Mouse (Mus musculus) megakaryocyte, embryonic 14.5 days (primary cell): ENCODE data around the gene Saysd1. TPM values are rescaled to one million over a fixed set of nuclear protein-coding genes. Genes with fewer than 3 reads are reported as not detected.

ENCODE experiments used
- H3K27me3 ChIP-seq: replicated peaks from 2 replicates; pipeline ENCODE3; 2012; ENCODE audit warnings: inconsistent platforms
- H3K36me3 ChIP-seq: replicated peaks from 2 replicates; pipeline ENCODE3; 2012; ENCODE audit warnings: low read length, inconsistent platforms, mixed read lengths
- H3K4me1 ChIP-seq: 2 replicates; pipeline ENCODE4 v1.6.1; 2012; ENCODE audit warnings: inconsistent platforms
- H3K4me3 ChIP-seq: replicated peaks from 2 replicates; pipeline ENCODE3; 2012; ENCODE audit warnings: moderate library complexity, mild to moderate bottlenecking, inconsistent platforms
- H3K9me3 ChIP-seq: 2 replicates; pipeline ENCODE4 v1.6.1; 2012; ENCODE audit warnings: inconsistent platforms
- FLI1 ChIP-seq: IDR thresholded peaks from 2 replicates; pipeline ENCODE4 v1.6.1; 2012; ENCODE audit warnings: low read length, inconsistent platforms, mixed read lengths
- GATA1 ChIP-seq: IDR thresholded peaks from 3 replicates; pipeline ENCODE4 v1.6.1; 2012; ENCODE audit warnings: mixed read lengths, low read length, inconsistent platforms, borderline replicate concordance
- polyA plus RNA-seq: library from polyadenylated mRNA; stranded (reverse); fragments of >175 nt; gene quantifications from 2 replicates; pipeline ENCODE4 v1.2.3, GENCODE M21; 2012; ENCODE audit warnings: low replicate concordance; ENCODE audit not compliant: insufficient read depth

Saysd1 gene
- polyA plus RNA-seq, 1 experiment, result 9.9 TPM

DNA sequence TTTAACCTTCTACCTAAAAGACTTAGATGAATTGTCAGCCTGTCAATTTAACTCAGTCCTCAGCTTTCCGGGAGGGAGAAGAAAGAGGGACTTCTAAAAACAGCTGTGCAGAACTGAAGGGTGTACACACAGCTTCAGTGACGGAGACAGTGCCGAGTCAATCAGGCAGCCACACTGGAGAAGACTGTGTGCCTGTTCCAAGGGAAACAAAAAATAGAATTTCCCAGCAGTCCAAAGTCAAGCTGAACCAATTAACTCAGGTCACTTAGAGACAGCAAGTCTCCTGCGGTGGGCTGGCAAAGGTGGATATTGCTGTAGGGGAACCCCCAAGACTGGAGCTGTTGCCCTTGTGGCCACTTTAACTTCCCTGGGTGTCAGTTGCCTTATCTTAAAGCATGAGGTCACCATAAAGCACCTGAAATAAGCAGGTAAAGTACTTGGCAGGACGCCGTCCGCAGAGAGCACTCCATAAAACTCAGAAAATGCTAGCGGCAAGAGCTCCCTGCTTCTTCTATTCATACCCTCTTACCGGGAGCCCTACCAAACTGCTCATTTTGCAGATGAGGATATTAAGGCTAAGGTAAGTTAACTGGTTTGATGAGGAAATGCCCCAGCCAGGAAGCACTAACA, 39.3 kb upstream of the Saysd1 start:
- Histone ChIP-seq H3K4me1 (peaks cover 92% of the 10 kb centered on the region), H3K27me3 (no peaks in the 10 kb centered on the region), H3K36me3 (peaks cover 15% of the 10 kb centered on the region), H3K4me3 (peak overlapping the region; percentile 96), H3K9me3 (no peaks in the 10 kb centered on the region)
- TF ChIP-seq GATA1 (no peak), FLI1 (no peak)

- peaks cover 98% of the 10 kb centered on the region for H3K4me1 ChIP-seq
- H3K4me3 ChIP-seq, result no peak overlapping the region
- no peak for TF ChIP-seq FLI1
- H3K9me3 ChIP-seq, result no peaks in the 10 kb centered on the region
- H3K36me3 ChIP-seq, result peaks cover 29% of the 10 kb centered on the region
- H3K27me3 ChIP-seq, result no peaks in the 10 kb centered on the region
These were observed 37.4 kb upstream of the Saysd1 start for GRCm38 (mm10) chr14:20175705-20176104.

GRCm38 (mm10) chr14:20175114-20175513, 36.8 kb upstream of the Saysd1 start:
- H3K36me3 ChIP-seq, result peaks cover 34% of the 10 kb centered on the region
- H3K9me3 ChIP-seq, result no peaks in the 10 kb centered on the region
- TF ChIP-seq FLI1 (no peak), GATA1 (no peak)
- no peaks in the 10 kb centered on the region for H3K27me3 ChIP-seq
- H3K4me1 ChIP-seq, result peaks cover 99% of the 10 kb centered on the region
- H3K4me3 ChIP-seq, result peak overlapping the region; percentile 53

GRCm38 (mm10) chr14:20174696-20175095, 36.4 kb upstream of the Saysd1 start:
- TF ChIP-seq FLI1 (no peak), GATA1 (no peak)
- no peaks in the 10 kb centered on the region for H3K27me3 ChIP-seq
- peaks cover 99% of the 10 kb centered on the region for H3K4me1 ChIP-seq
- H3K36me3 ChIP-seq, result peaks cover 38% of the 10 kb centered on the region
- H3K4me3 ChIP-seq, result peak overlapping the region; percentile 66
- H3K9me3 ChIP-seq, result no peaks in the 10 kb centered on the region

GRCm38 (mm10) chr14:20173873-20174490, 35.6 kb upstream of the Saysd1 start:
- Histone ChIP-seq H3K4me1 (peaks cover 99% of the 10 kb centered on the region), H3K36me3 (peaks cover 43% of the 10 kb centered on the region), H3K4me3 (peak overlapping the region; percentile 90), H3K9me3 (no peaks in the 10 kb centered on the region), H3K27me3 (no peaks in the 10 kb centered on the region)
- no peak for TF ChIP-seq FLI1
- no peak for TF ChIP-seq GATA1

DNA sequence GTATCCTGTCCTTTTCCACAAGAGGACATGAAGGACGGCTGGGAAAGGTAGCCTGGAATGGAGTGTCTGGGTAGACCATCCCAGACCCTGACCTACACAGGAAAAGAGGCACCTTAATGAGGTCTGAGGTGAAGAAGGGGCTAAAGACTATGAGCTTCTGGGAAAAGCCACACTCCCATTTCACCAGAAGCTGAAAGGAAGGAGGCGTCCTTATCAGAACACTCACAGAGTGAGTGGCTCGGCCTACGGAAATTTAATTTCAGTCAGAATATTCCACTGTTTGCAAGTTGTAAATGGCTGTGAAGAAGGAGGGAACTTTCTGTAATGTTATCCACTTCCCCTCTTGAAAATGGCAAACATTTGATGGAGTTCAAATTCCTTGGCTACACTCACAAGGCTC, 34.6 kb upstream of the Saysd1 start:
- H3K36me3 ChIP-seq, result peaks cover 54% of the 10 kb centered on the region
- H3K4me1 ChIP-seq, result peaks cover 99% of the 10 kb centered on the region
- peak overlapping the region; percentile 90 for H3K4me3 ChIP-seq
- no peaks in the 10 kb centered on the region for H3K27me3 ChIP-seq
- no peaks in the 10 kb centered on the region for H3K9me3 ChIP-seq
- no peak for TF ChIP-seq FLI1
- TF ChIP-seq GATA1, result no peak

GRCm38 (mm10) chr14:20172509-20172908, 34.2 kb upstream of the Saysd1 start:
- H3K9me3 ChIP-seq, result no peaks in the 10 kb centered on the region
- no peaks in the 10 kb centered on the region for H3K27me3 ChIP-seq
- peak overlapping the region; percentile 90 for H3K4me3 ChIP-seq
- no peak for TF ChIP-seq FLI1
- no peak for TF ChIP-seq GATA1
- H3K4me1 ChIP-seq, result peaks cover 99% of the 10 kb centered on the region
- peaks cover 57% of the 10 kb centered on the region for H3K36me3 ChIP-seq

DNA sequence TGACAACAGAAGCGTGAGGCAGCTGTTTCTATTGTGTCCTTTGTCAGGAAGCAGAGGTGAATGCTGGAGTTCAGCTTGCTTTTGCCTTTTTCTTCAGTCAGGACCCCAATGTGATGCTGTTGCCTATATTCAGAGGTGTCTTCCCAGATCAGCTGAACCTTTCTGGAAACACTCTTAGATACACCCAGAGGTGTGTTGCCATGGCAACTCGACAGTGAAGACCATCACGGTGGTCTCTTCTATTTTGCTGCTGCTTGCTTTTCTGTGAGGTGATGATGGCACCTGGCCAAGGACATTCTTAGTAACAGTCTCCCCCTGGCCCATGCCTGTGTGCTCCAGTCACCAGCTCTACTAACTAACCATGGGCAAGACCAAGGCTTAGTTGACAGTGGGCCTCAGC, 33.5 kb upstream of the Saysd1 start:
- H3K36me3 ChIP-seq, result peaks cover 59% of the 10 kb centered on the region
- H3K9me3 ChIP-seq, result no peaks in the 10 kb centered on the region
- H3K27me3 ChIP-seq, result no peaks in the 10 kb centered on the region
- TF ChIP-seq FLI1 (no peak), GATA1 (no peak)
- H3K4me3 ChIP-seq, result peak overlapping the region; percentile 90
- H3K4me1 ChIP-seq, result peaks cover 100% of the 10 kb centered on the region

DNA sequence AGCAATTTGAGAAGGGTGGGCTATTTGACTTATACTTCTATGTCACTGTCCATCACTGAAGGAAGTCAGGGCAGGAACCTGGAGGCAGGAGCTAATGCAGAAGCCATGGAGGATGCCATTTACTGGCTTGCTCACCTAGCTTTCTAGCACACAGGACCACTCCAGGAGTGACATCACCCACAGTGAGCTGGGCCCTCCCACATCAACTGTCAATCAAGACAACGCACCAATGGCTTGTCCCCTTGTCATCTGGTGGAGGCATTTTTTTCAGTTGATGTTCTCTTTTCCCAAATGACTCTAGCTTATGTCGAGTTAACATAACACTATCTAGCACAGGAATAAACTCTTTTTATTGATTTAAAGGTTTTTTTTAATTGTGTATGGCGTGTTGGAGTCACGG, 30.9 kb upstream of the Saysd1 start:
- H3K36me3 ChIP-seq, result peaks cover 75% of the 10 kb centered on the region
- no peaks in the 10 kb centered on the region for H3K9me3 ChIP-seq
- H3K27me3 ChIP-seq, result no peaks in the 10 kb centered on the region
- peaks cover 100% of the 10 kb centered on the region for H3K4me1 ChIP-seq
- TF ChIP-seq GATA1 (no peak), FLI1 (no peak)
- no peak overlapping the region for H3K4me3 ChIP-seq

- no peaks in the 10 kb centered on the region for H3K27me3 ChIP-seq
- H3K4me1 ChIP-seq, result peaks cover 100% of the 10 kb centered on the region
- peaks cover 82% of the 10 kb centered on the region for H3K36me3 ChIP-seq
- H3K9me3 ChIP-seq, result no peaks in the 10 kb centered on the region
- TF ChIP-seq GATA1 (no peak), FLI1 (no peak)
- no peak overlapping the region for H3K4me3 ChIP-seq
These were observed 30.1 kb upstream of the Saysd1 start for GRCm38 (mm10) chr14:20168478-20168877.

DNA sequence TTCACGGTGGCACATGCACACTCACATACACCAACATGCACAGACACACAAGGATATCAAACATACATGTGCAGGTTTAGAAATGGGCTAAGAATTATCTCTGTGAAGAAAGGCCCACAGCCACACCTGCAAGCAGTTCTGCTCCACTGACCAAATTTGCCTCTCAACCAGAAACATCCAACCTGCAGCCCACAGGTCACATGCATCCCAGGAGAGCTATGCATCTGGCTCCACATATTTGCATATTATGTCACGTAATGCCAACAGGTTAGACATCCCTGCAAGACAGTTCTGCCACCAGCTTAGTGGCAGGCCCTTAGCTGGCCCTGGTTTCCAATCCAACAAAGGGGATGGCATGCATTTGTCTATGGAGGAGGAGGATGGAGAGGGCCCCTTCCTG, 29.7 kb upstream of the Saysd1 start:
- TF ChIP-seq FLI1, result no peak
- TF ChIP-seq GATA1, result no peak
- H3K4me1 ChIP-seq, result peaks cover 100% of the 10 kb centered on the region
- no peaks in the 10 kb centered on the region for H3K9me3 ChIP-seq
- no peaks in the 10 kb centered on the region for H3K27me3 ChIP-seq
- no peak overlapping the region for H3K4me3 ChIP-seq
- peaks cover 87% of the 10 kb centered on the region for H3K36me3 ChIP-seq
